Mouse (Mus musculus) CH12.LX (cell line): Measurements from ENCODE around the gene Rab36. TPM values are rescaled to one million over a fixed set of nuclear protein-coding genes. Genes with fewer than 3 reads are reported as not detected.
"Not testable (repeated sequence)": the region's sequence is repeated elsewhere in the genome, so short reads cannot be mapped to it uniquely, and the experiment has no call there.

Experiments used
- DNase-seq: peaks from one replicate; pipeline ENCODE4 v3.0.0-alpha.2; 2013; ENCODE audit errors: extremely low read depth
- H3K27ac ChIP-seq: 2 replicates; pipeline ENCODE4 v1.5.1; 2012; ENCODE audit warnings: low read depth, mild to moderate bottlenecking, control low read depth, moderate library complexity; ENCODE audit not compliant: insufficient read depth
- H3K27me3 ChIP-seq: replicated peaks from 2 replicates; pipeline ENCODE3; 2012; ENCODE audit warnings: inconsistent platforms
- H3K36me3 ChIP-seq, 2 experiments: replicated peaks in 1 of 2; 2 replicates each; pipeline versions ENCODE3 to v1.6.1; 2012; ENCODE audit warnings: inconsistent platforms in 1 of 2, low read length in 1 of 2, mild to moderate bottlenecking in 1 of 2, mixed read lengths in 1 of 2, moderate library complexity in 1 of 2; ENCODE audit not compliant: control insufficient read depth in 1 of 2, insufficient read depth in 1 of 2
- H3K4me1 ChIP-seq, 2 experiments: 2 replicates each; pipeline ENCODE4 v1.6.1; 2012; ENCODE audit warnings: inconsistent platforms in 1 of 2, moderate library complexity in 1 of 2; ENCODE audit not compliant: insufficient read depth in 2 of 2, control insufficient read depth in 1 of 2
- H3K4me2 ChIP-seq: 2 replicates; pipeline ENCODE4 v1.6.1; 2012; ENCODE audit warnings: low read depth, mild to moderate bottlenecking, control low read depth; ENCODE audit not compliant: poor library complexity, insufficient read depth, severe bottlenecking
- H3K4me3 ChIP-seq, 3 experiments: fragments of 150-350 bp in 1 of 3; sonication (generic) in 1 of 3; replicated peaks in 1 of 3; 2 replicates each; pipeline versions ENCODE3 to v1.5.1; 2011 to 2012; ENCODE audit warnings: low read depth in 2 of 3, low read length in 2 of 3, mild to moderate bottlenecking in 2 of 3, moderate library complexity in 2 of 3, control low read depth in 1 of 3, improper control_type of control experiment in 1 of 3, inconsistent platforms in 1 of 3, mixed read lengths in 1 of 3; ENCODE audit not compliant: poor library complexity in 1 of 3
- H3K79me2 ChIP-seq: replicated peaks from 2 replicates; pipeline ENCODE4 v1.6.1; 2012; ENCODE audit warnings: mild to moderate bottlenecking, moderate library complexity; ENCODE audit not compliant: control insufficient read depth, poor library complexity, insufficient read depth, severe bottlenecking; ENCODE audit errors: extremely low read depth
- H3K9ac ChIP-seq: 2 replicates; pipeline ENCODE4 v1.6.1; 2012; ENCODE audit warnings: low read depth, mild to moderate bottlenecking, control low read depth, moderate library complexity; ENCODE audit not compliant: insufficient read depth
- H3K9me3 ChIP-seq: replicated peaks from 2 replicates; pipeline ENCODE3; 2012; ENCODE audit warnings: low read length, inconsistent platforms, mixed read lengths
- CHD2 ChIP-seq: IDR thresholded peaks from 2 replicates; pipeline ENCODE4 v1.6.1; 2011; ENCODE audit warnings: low read length, improper control_type of control experiment
- E2F4 ChIP-seq: IDR thresholded peaks from 2 replicates; pipeline ENCODE4 v1.6.1; 2011; ENCODE audit warnings: low read depth, low read length, improper control_type of control experiment; ENCODE audit not compliant: insufficient replicate concordance
- GABPA ChIP-seq: IDR thresholded peaks from 2 replicates; pipeline ENCODE4 v1.6.1; 2012; ENCODE audit warnings: low read depth, low read length, improper control_type of control experiment, inconsistent platforms; ENCODE audit not compliant: insufficient replicate concordance
- HCFC1 ChIP-seq: IDR thresholded peaks from 2 replicates; pipeline ENCODE4 v1.6.1; 2012; ENCODE audit warnings: low read depth, mild to moderate bottlenecking, inconsistent platforms, low read length, improper control_type of control experiment
- IRF4 ChIP-seq: IDR thresholded peaks from 2 replicates; pipeline ENCODE4 v1.6.1; 2014; ENCODE audit warnings: low read depth, mild to moderate bottlenecking, inconsistent platforms, low read length, improper control_type of control experiment
- MAFK ChIP-seq: IDR thresholded peaks from 2 replicates; pipeline ENCODE4 v1.6.1; 2011; ENCODE audit warnings: low read length, improper control_type of control experiment; ENCODE audit not compliant: insufficient replicate concordance
- MEF2A ChIP-seq: IDR thresholded peaks from 2 replicates; pipeline ENCODE4 v1.6.1; 2014; ENCODE audit warnings: low read depth, mild to moderate bottlenecking, inconsistent platforms, low read length, improper control_type of control experiment, borderline replicate concordance
- MXI1 ChIP-seq: IDR thresholded peaks from 2 replicates; pipeline ENCODE4 v1.6.1; 2011; ENCODE audit warnings: mild to moderate bottlenecking, low read depth, low read length, improper control_type of control experiment
- MYC ChIP-seq: IDR thresholded peaks from 2 replicates; pipeline ENCODE4 v1.6.1; 2011; ENCODE audit warnings: low read depth, mild to moderate bottlenecking, improper control_type of control experiment, low read length
- NELFE ChIP-seq: IDR thresholded peaks from 2 replicates; pipeline ENCODE4 v1.6.1; 2011; ENCODE audit warnings: low read depth, low read length, improper control_type of control experiment
- NRF1 ChIP-seq: IDR thresholded peaks from 2 replicates; pipeline ENCODE4 v1.6.1; 2014; ENCODE audit warnings: low read depth, mild to moderate bottlenecking, inconsistent platforms, low read length, improper control_type of control experiment, moderate library complexity
- PAX5 ChIP-seq: IDR thresholded peaks from 2 replicates; pipeline ENCODE4 v1.6.1; 2012; ENCODE audit warnings: low read length, inconsistent platforms, mixed read lengths
- RAD21 ChIP-seq: IDR thresholded peaks from 2 replicates; pipeline ENCODE4 v1.6.1; 2011; ENCODE audit warnings: low read depth, mild to moderate bottlenecking, low read length, improper control_type of control experiment, moderate library complexity
- RCOR1 ChIP-seq: conservative IDR thresholded peaks from 2 replicates; pipeline ENCODE4 v1.6.1; 2012; ENCODE audit warnings: low read depth, mild to moderate bottlenecking, inconsistent platforms, low read length, improper control_type of control experiment
- SIN3A ChIP-seq: IDR thresholded peaks from 2 replicates; pipeline ENCODE4 v1.6.1; 2012; ENCODE audit warnings: low read length, improper control_type of control experiment, inconsistent platforms
- TBP ChIP-seq: conservative IDR thresholded peaks from 2 replicates; pipeline ENCODE4 v1.6.1; 2011; ENCODE audit warnings: low read depth, low read length, improper control_type of control experiment
- TCF12 ChIP-seq: IDR thresholded peaks from 2 replicates; pipeline ENCODE4 v1.6.1; 2014; ENCODE audit warnings: low read depth, mild to moderate bottlenecking, inconsistent platforms, low read length, improper control_type of control experiment
- UBTF ChIP-seq: IDR thresholded peaks from 2 replicates; pipeline ENCODE4 v1.6.1; 2012; ENCODE audit warnings: low read depth, mild to moderate bottlenecking, inconsistent platforms, low read length, improper control_type of control experiment, moderate library complexity
- USF1 ChIP-seq: IDR thresholded peaks from 2 replicates; pipeline ENCODE4 v1.6.1; 2014; ENCODE audit warnings: low read depth, mild to moderate bottlenecking, inconsistent platforms, low read length, improper control_type of control experiment
- ZKSCAN1 ChIP-seq: IDR thresholded peaks from 2 replicates; pipeline ENCODE4 v1.6.1; 2012; ENCODE audit warnings: low read depth, inconsistent platforms, low read length, improper control_type of control experiment, borderline replicate concordance
- ZMIZ1 ChIP-seq: IDR thresholded peaks from 2 replicates; pipeline ENCODE4 v1.6.1; 2012; ENCODE audit warnings: low read depth, mild to moderate bottlenecking, inconsistent platforms, low read length, improper control_type of control experiment
- dilution Hi-C: fragments of 300-500 bp; cut with MboI; formaldehyde crosslinking; loops from 2 replicates; pipeline ENCODE4 v1.14.3; 2020; ENCODE audit warnings: low sequenced_read_pairs; ENCODE audit not compliant: extremely low pct_unique_long_range_greater_than_20kb, extremely low pct_ligation_motif_present
- in situ Hi-C: fragments of 300-500 bp; cut with MboI; formaldehyde crosslinking; loops from 3 replicates; pipeline ENCODE4 v1.14.3; 2019; ENCODE audit warnings: low sequenced_read_pairs, low pct_ligation_motif_present, low pct_unique_long_range_greater_than_20kb, mixed read lengths
- polyA plus RNA-seq: library from polyadenylated mRNA; unstranded; fragments of >175 nt; gene quantifications from 2 replicates; pipeline ENCODE4 v1.2.1, GENCODE M21; 2012; ENCODE audit warnings: low read depth; ENCODE audit not compliant: insufficient read length
- total RNA-seq, 2 experiments: library from RNA; depleted of rRNA; stranded (reverse); fragments of 300-350 nt in 1 of 2; fragments of >200 nt in 1 of 2; gene quantifications; 2 replicates each; pipeline ENCODE4 v1.2.3; 2012 to 2014

Rab36 gene
- total and polyA plus RNA-seq, 3 experiments = 0.34 to 1.2 (median 0.59) TPM

DNA sequence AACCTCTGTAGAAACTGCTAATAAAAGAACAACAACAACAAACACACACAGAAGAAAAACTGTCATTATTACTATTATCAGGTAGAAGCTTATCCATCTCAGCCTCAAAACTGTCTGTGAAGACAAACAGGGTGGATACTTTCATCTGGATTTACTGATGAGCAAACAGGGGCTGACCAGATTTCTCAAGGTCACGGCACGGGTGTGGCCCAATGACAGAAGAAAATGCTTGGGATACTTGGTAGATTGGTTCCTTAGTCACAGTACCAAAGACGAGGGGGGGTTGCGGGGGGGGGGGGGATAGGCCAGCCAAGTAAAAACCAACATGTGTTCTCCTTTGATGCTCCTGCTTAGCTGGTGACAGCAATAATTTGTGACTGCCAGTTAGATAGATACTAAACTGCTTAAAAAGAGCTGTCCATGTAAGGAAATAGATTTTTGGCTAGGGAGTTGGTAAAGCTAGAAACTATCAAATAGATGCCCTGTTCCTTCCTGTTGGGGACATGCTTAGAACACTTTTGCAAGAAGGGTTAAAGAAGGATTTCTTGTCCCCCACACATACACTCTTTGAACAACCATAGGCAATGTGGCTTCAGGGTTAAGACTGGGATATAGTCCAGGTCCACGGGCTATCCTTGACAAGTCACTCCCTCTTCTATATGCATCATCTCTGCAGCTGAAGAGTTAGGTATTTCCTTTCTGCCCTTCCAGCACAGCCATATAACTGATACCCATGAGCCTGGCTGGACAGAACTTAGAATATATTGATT lies 5.3 kb upstream of the Rab36 start:
- Histone ChIP-seq H3K27me3 (no peaks in the 10 kb centered on the region), H3K4me1 (peaks cover 9 to 24% of the 10 kb centered on the region in 2 experiments), H3K4me2 (no peak overlapping the region), H3K79me2 (no peaks in the 10 kb centered on the region), H3K36me3 (no peaks in the 10 kb centered on the region), H3K9me3 (no peaks in the 10 kb centered on the region), H3K4me3 (no peak overlapping the region), H3K27ac (no peak overlapping the region), H3K9ac (no peak overlapping the region)
- in situ Hi-C loops (no loop called here), dilution Hi-C loops (no loop called here)
- no peak for DNase-seq
- TF ChIP-seq MYC (no peak), MAFK (no peak), ZKSCAN1 (no peak), RAD21 (no peak), RCOR1 (no peak), USF1 (no peak), SIN3A (no peak), ZMIZ1 (no peak), GABPA (no peak), TCF12 (no peak), IRF4 (no peak), UBTF (no peak), E2F4 (no peak), CHD2 (no peak), PAX5 (no peak), MEF2A (no peak), TBP (no peak), NELFE (no peak)

DNA sequence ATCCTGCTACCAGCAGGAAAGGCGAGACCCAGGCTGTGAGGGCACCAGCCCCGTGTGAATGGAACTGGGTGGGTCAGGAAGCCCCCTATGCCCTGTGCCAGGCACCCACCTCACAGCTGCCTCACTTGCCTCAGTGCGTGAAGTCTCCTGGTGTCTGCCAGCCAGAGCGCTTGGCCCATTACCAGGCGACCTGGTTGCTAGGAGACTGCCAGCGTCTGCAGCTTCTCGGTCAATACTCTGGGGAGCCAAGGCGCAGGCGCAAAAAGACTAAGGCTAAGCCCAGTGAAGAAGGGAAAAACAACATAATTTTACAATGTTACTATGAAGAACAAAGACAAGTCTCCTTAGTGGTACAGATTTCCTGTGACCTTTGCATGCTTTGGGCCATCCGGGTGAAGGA lies 4.5 kb upstream of the Rab36 start, which contains the start of gene Rsph14:
Gene Rsph14, minus strand, starts transcription at position 192 of the 400 bp plus-strand sequence.
- H3K36me3 ChIP-seq = no peaks in the 10 kb centered on the region
- in situ Hi-C loops = no loop called here
- no peak within 1 kb of the TSS for H3K4me3 ChIP-seq
- TF ChIP-seq HCFC1 (no peak), NRF1 (peak; percentile 81), MXI1 (0 out of 2 replicates have a peak, but pooled peaks have one; percentile 60)
- H3K9ac ChIP-seq = no peak within 1 kb of the TSS
- no peak within 1 kb of the TSS for H3K4me2 ChIP-seq
- DNase-seq = no peak
- no peaks in the 10 kb centered on the region for H3K79me2 ChIP-seq
- H3K9me3 ChIP-seq = no peaks in the 10 kb centered on the region
- dilution Hi-C loops = no loop called here
- no peaks in the 10 kb centered on the region for H3K27me3 ChIP-seq
- no peak within 1 kb of the TSS for H3K27ac ChIP-seq
- peaks cover 12 to 32% of the 10 kb centered on the region in 2 experiments for H3K4me1 ChIP-seq

DNA sequence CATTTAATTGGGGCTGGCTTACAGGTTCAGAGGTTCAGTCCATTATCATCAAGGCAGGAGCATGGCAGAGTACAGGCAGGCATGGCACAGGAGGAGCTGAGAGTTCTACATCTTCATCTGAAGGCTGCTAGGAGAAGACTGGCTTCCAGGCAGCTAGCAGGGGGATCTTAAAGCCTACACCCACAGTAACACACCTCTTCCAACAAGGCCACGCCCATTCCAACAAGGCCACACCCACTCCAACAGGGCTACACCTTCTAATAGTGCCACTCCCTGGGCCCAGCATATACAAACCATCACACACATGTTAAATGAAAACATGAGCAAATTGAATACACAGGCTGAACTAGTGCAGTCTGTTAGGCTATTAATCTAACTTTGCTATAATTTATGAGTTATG lies 5.2 kb downstream of the Rab36 start:
- dilution Hi-C loops, H3K79me2 ChIP-seq, H3K27me3 ChIP-seq, H3K9ac ChIP-seq, H3K9me3 ChIP-seq, H3K4me3 ChIP-seq, H3K36me3 ChIP-seq, in situ Hi-C loops, H3K27ac ChIP-seq, H3K4me2 ChIP-seq: not testable (repeated sequence)
- DNase-seq = peak; percentile 52
- H3K4me1 ChIP-seq = peaks cover 2 to 12% of the 10 kb centered on the region in 2 experiments
